Mouse (Mus musculus) erythroblast, adult 5-6 weeks (primary cell): ENCODE measurements around the gene Olfr48. TPM values are rescaled to one million over a fixed set of nuclear protein-coding genes. Genes with fewer than 3 reads are reported as not detected.

Experiments
- ATAC-seq: replicated peaks from 2 replicates; pipeline ENCODE4 v1.8.0; 2016; ENCODE audit warnings: moderate number of reproducible peaks, mild to moderate bottlenecking, moderate TSS enrichment, inconsistent platforms; ENCODE audit not compliant: poor library complexity, low FRiP score, severe bottlenecking
- total RNA-seq, 2 experiments: library from RNA; stranded (forward) in 1 of 2; stranded (reverse) in 1 of 2; fragments of 150-400 nt in 1 of 2; fragments of 200-764, 138-1000 nt in 1 of 2; gene quantifications; 2 replicates each; pipeline versions ENCODE4 v1.2.3 to v1.2.4; 2015 to 2017; ENCODE audit warnings: low replicate concordance in 2 of 2

Gene Olfr48
- total RNA-seq (2015; ENCODE audit: low replicate concordance) (not detected in 2 replicates), total RNA-seq (2017; ENCODE audit: low replicate concordance) (not detected in 2 replicates)

GRCm38 (mm10) chr2:89848105-89848504 is at the start of gene Olfr48:
Gene Olfr48, minus strand, starts transcription at chr2:89848205.
- no peak for ATAC-seq

DNA sequence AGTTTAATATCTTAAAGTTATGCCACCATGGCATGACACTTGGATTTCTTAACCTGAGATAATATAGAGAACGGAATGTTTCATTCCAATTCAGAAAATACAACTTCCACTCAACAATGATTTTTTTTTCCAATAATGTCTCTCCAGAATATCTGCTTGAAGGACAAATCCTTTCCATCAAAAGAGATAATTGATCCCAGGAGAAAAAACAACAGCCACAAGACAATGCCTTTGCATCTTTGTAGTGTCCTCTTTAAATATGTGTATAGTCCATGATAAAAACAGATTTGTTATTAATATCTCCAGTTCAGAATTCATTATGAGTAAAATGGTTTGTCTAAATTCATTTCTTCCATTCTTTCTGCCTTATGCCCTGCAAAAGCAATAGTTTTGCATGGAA is 30.1 kb upstream of the Olfr48 start, which contains the start of gene Olfr1257:
Gene Olfr1257 (plus strand): TSS at position 301 of the 400 bp plus-strand sequence.
- ATAC-seq, result no peak

- ATAC-seq, result no peak
These were observed 1.2 kb upstream of the Olfr48 start for GRCm38 (mm10) chr2:89849230-89849629.

GRCm38 (mm10) chr2:89841455-89841854 is 6.5 kb downstream of the Olfr48 start, which contains the start of gene Olfr1256:
Gene Olfr1256, minus strand, starts transcription at chr2:89841555.
- ATAC-seq, result no peak

DNA sequence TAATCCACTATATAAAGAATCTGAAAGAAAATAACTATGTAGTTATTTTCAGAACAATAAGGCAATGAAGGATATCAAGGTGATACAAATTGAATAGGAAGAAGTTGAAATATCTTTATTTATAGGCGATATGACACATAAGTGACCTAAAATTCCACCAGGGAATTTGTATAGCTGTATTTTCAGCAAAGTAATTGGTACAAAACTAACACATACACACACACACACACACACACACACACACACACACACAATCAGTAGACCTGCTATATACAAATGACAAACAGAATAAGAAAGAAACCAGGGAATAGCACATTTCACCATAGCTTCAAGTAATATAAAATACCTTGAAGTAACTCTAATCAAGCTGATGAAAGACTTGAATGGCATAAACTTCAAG is 27.8 kb downstream of the Olfr48 start:
- no peak for ATAC-seq

GRCm38 (mm10) chr2:89811751-89812150 is 36.3 kb downstream of the Olfr48 start, which contains the start of gene Olfr1255:
Gene Olfr1255, plus strand, starts transcription at chr2:89812051.
- ATAC-seq, result no peak

DNA sequence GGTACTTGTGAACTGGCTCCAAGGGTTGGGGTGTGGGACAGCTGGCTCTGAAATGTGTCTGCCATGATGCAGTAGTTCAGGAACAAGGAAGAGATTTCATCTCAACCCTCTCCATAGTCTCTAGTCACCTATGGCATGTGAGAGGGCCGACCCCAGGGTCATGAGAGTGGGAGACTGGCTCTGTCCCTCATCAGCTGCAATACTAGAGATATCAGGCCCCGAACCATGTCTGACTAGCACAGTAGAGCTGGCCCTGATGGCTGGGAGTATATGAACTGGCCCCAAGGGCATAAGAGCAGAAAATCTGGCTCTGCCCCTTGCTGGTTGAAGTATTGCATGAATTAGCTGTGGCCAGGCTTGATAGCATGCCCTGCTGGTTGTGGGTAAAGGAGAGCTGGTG is 37.3 kb downstream of the Olfr48 start:
- ATAC-seq, result no peak

GRCm38 (mm10) chr2:89799583-89799982 is 48.4 kb downstream of the Olfr48 start:
- ATAC-seq, result no peak

- no peak for ATAC-seq
These were observed 54.5 kb downstream of the Olfr48 start, which contains the start of gene Olfr1254 for GRCm38 (mm10) chr2:89793519-89793918. Gene Olfr1254, minus strand, starts transcription at chr2:89793619.

Other genes with a start within 250 kb of the Olfr48 start
- gene Olfr1247, start 234.1 kb downstream of the Olfr48 start, total RNA-seq (2015; ENCODE audit: low replicate concordance), result not detected in 2 replicates
- not detected in 2 replicates for gene Olfr1247, start 234.1 kb downstream of the Olfr48 start, total RNA-seq (2017; ENCODE audit: low replicate concordance)
- gene Olfr1248, start 230.0 kb downstream of the Olfr48 start, total RNA-seq (2015; ENCODE audit: low replicate concordance), result not detected in 2 replicates
- not detected in 2 replicates for gene Olfr1248, start 230.0 kb downstream of the Olfr48 start, total RNA-seq (2017; ENCODE audit: low replicate concordance)
- gene Olfr1249, start 213.2 kb downstream of the Olfr48 start, total RNA-seq (2015; ENCODE audit: low replicate concordance), result not detected in 2 replicates
- not detected in 2 replicates for gene Olfr1249, start 213.2 kb downstream of the Olfr48 start, total RNA-seq (2017; ENCODE audit: low replicate concordance)
- not detected in 2 replicates for gene Olfr1250, start 186.7 kb downstream of the Olfr48 start, total RNA-seq (2015; ENCODE audit: low replicate concordance)
- not detected in 2 replicates for gene Olfr1250, start 186.7 kb downstream of the Olfr48 start, total RNA-seq (2017; ENCODE audit: low replicate concordance)
- not detected in 2 replicates for gene Olfr1251, start 176.3 kb downstream of the Olfr48 start, total RNA-seq (2015; ENCODE audit: low replicate concordance)
- gene Olfr1251, start 176.3 kb downstream of the Olfr48 start, total RNA-seq (2017; ENCODE audit: low replicate concordance), result not detected in 2 replicates
- gene Olfr1252, start 123.2 kb downstream of the Olfr48 start, total RNA-seq (2015; ENCODE audit: low replicate concordance), result not detected in 2 replicates
- not detected in 2 replicates for gene Olfr1252, start 123.2 kb downstream of the Olfr48 start, total RNA-seq (2017; ENCODE audit: low replicate concordance)
- not detected in 2 replicates for gene Olfr1253, start 91.1 kb downstream of the Olfr48 start, total RNA-seq (2015; ENCODE audit: low replicate concordance)
- gene Olfr1253, start 91.1 kb downstream of the Olfr48 start, total RNA-seq (2017; ENCODE audit: low replicate concordance), result 0.42 TPM in 1 of 2 replicates, not detected in the other
- gene Olfr1254, start 54.6 kb downstream of the Olfr48 start, total RNA-seq (2015; ENCODE audit: low replicate concordance), result not detected in 2 replicates
- not detected in 2 replicates for gene Olfr1254, start 54.6 kb downstream of the Olfr48 start, total RNA-seq (2017; ENCODE audit: low replicate concordance)
- not detected in 2 replicates for gene Olfr1255, start 36.2 kb downstream of the Olfr48 start, total RNA-seq (2015; ENCODE audit: low replicate concordance)
- gene Olfr1255, start 36.2 kb downstream of the Olfr48 start, total RNA-seq (2017; ENCODE audit: low replicate concordance), result not detected in 2 replicates
- gene Olfr1256, start 6.7 kb downstream of the Olfr48 start, total RNA-seq (2015; ENCODE audit: low replicate concordance), result not detected in 2 replicates
- not detected in 2 replicates for gene Olfr1256, start 6.7 kb downstream of the Olfr48 start, total RNA-seq (2017; ENCODE audit: low replicate concordance)
- not detected in 2 replicates for gene Olfr1257, start 30.2 kb upstream of the Olfr48 start, total RNA-seq (2015; ENCODE audit: low replicate concordance)
- gene Olfr1257, start 30.2 kb upstream of the Olfr48 start, total RNA-seq (2017; ENCODE audit: low replicate concordance), result not detected in 2 replicates
- not detected in 2 replicates for gene Olfr1258, start 79.1 kb upstream of the Olfr48 start, total RNA-seq (2015; ENCODE audit: low replicate concordance)
- not detected in 2 replicates for gene Olfr1258, start 79.1 kb upstream of the Olfr48 start, total RNA-seq (2017; ENCODE audit: low replicate concordance)
- gene Olfr1259, start 100.5 kb upstream of the Olfr48 start, total RNA-seq (2015; ENCODE audit: low replicate concordance), result not detected in 2 replicates
- 0.56 TPM in 1 of 2 replicates, not detected in the other for gene Olfr1259, start 100.5 kb upstream of the Olfr48 start, total RNA-seq (2017; ENCODE audit: low replicate concordance)
- not detected in 2 replicates for gene Olfr1260, start 126.1 kb upstream of the Olfr48 start, total RNA-seq (2015; ENCODE audit: low replicate concordance)
- gene Olfr1260, start 126.1 kb upstream of the Olfr48 start, total RNA-seq (2017; ENCODE audit: low replicate concordance), result not detected in 2 replicates
- not detected in 2 replicates for gene Olfr1261, start 143.0 kb upstream of the Olfr48 start, total RNA-seq (2015; ENCODE audit: low replicate concordance)
- gene Olfr1261, start 143.0 kb upstream of the Olfr48 start, total RNA-seq (2017; ENCODE audit: low replicate concordance), result 0.28 TPM in 1 of 2 replicates, not detected in the other
- not detected in 2 replicates for gene Olfr1262, start 151.9 kb upstream of the Olfr48 start, total RNA-seq (2015; ENCODE audit: low replicate concordance)
- gene Olfr1262, start 151.9 kb upstream of the Olfr48 start, total RNA-seq (2017; ENCODE audit: low replicate concordance), result not detected in 2 replicates
- gene Olfr1263, start 163.9 kb upstream of the Olfr48 start, total RNA-seq (2015; ENCODE audit: low replicate concordance), result not detected in 2 replicates
- gene Olfr1263, start 163.9 kb upstream of the Olfr48 start, total RNA-seq (2017; ENCODE audit: low replicate concordance), result not detected in 2 replicates
- not detected in 2 replicates for gene Olfr1264, start 177.4 kb upstream of the Olfr48 start, total RNA-seq (2015; ENCODE audit: low replicate concordance)
- gene Olfr1264, start 177.4 kb upstream of the Olfr48 start, total RNA-seq (2017; ENCODE audit: low replicate concordance), result not detected in 2 replicates
- gene Olfr1265, start 187.1 kb upstream of the Olfr48 start, total RNA-seq (2015; ENCODE audit: low replicate concordance), result not detected in 2 replicates
- gene Olfr1265, start 187.1 kb upstream of the Olfr48 start, total RNA-seq (2017; ENCODE audit: low replicate concordance), result not detected in 2 replicates
- gene Olfr140, start 215.4 kb upstream of the Olfr48 start, total RNA-seq (2015; ENCODE audit: low replicate concordance), result not detected in 2 replicates
- not detected in 2 replicates for gene Olfr140, start 215.4 kb upstream of the Olfr48 start, total RNA-seq (2017; ENCODE audit: low replicate concordance)